Mouse (Mus musculus) Patski (cell line): Measurements from ENCODE around the gene Spen. TPM values are rescaled to one million over a fixed set of nuclear protein-coding genes. Genes with fewer than 3 reads are reported as not detected.

Experiments used
- ATAC-seq: fragments of 100-300 bp; one replicate; pipeline ENCODE4 v1.8.0; 2021
- CTCF ChIA-PET: fragments of 350-600 bp; sonication (Branson Sonifier 250); formaldehyde crosslinking; loops from one replicate; lab custom pipeline; 2022; ENCODE audit warnings: inconsistent platforms; lab: Charles Lee
- POLR2A ChIA-PET: fragments of 350-600 bp; sonication (Branson Sonifier 250); formaldehyde crosslinking; loops from one replicate; lab custom pipeline; 2022; ENCODE audit warnings: antibody characterized with exemption, inconsistent platforms; lab: Charles Lee
- DNase-seq: peaks from one replicate; pipeline ENCODE4 v3.0.0-alpha.2; 2011; ENCODE audit warnings: low read depth, low spot score
- H3K27me3 ChIP-seq: fragments of 371-371 bp; one replicate; pipeline ENCODE4 v1.5.1; 2021
- CTCF ChIP-seq: fragments of 100-300 bp; IDR thresholded peaks from one replicate; pipeline ENCODE4 v1.5.1; 2021
- in situ Hi-C: fragments of 300-500 bp; cut with MboI; formaldehyde crosslinking; loops from 3 replicates; pipeline ENCODE4 v1.11.1; 2018; ENCODE audit warnings: low pct_unique_long_range_greater_than_20kb, mixed read lengths
- polyA plus RNA-seq: library from polyadenylated mRNA; unstranded; gene quantifications from one replicate; pipeline ENCODE4 v1.2.3, GENCODE M21; 2021

Gene Spen
- polyA plus RNA-seq, 1 experiment from 2014 or later, result 31.8 TPM

DNA sequence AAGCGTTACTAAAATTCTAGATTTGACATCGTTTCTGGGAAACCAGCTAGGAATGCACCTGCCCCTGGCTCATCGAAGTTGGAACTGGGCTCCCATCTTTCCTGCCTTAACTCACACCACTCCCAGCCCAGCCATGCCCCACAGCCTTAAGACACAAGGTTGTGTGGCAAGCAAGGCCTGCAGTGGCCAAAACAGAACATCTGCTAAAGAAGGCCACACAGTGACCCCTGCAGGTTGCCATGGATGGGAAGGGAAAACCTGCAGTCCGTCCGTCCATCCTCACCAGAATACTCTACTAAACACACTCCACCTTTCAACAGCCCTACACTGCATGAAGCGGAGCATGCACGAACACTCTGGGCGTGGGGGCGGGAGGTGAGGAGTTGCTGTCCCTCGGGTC, 31.5 kb downstream of the Spen start:
- DNase-seq, result no peak
- ATAC-seq, result no peak
- ChIA-PET POLR2A (no interaction called here), CTCF (interaction anchor here (0.9 to 2.8 kb wide), 3 partner anchors 9 to 14 kb away, joined by 3 to 7 read pairs (median 4); no protein-coding TSS in a partner anchor)
- H3K27me3 ChIP-seq, result no peaks in the 10 kb centered on the region
- TF ChIP-seq CTCF, result no peak
- in situ Hi-C loops, result no loop called here

DNA sequence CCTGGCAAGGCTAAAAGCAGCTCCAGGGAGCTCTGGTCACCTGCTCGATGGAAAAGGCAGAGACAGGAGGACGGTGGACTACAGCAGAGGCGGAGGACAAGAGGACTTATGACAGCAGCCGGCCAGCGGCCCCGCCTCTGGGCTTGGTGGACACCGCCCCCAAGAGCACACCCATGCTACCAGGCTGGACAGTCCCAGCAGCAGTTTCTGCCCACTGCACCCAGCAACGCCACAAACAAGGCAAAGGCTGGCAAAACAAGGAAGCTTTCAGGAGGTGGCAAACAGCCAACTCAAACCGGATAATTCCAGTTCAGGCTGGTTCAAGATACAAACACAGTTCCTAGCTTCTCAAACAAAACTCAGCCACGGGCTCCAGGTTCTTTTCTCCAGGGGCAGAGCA, 32.0 kb downstream of the Spen start:
- ChIA-PET POLR2A (no interaction called here), CTCF (interaction anchor here (0.9 to 2.8 kb wide), 2 partner anchors 8 to 13 kb away, joined by 3 to 7 read pairs; no protein-coding TSS in a partner anchor)
- TF ChIP-seq CTCF, result no peak
- DNase-seq (peak; percentile 85), ATAC-seq (peak; percentile 83)
- no peaks in the 10 kb centered on the region for H3K27me3 ChIP-seq
- in situ Hi-C loops, result no loop called here

DNA sequence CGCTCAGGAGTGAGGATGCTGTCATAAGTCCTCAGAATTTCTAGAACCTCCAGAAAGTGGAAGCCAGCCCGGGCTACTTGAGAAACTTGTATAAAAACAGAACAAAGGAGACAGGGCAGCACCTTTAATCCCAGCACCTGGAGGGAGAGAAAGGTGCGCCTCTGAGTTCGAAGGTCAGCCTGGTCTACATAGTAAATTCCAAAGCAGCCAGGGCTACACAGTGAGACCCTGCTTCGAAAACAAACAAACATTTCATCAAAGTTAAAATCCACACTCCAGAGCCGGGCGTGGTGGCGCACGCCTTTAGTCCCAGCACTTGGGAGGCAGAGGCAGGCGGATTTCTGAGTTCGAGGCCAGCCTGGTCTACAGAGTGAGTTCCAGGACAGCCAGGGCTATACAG, 32.6 kb downstream of the Spen start:
- ChIA-PET CTCF (no interaction called here), POLR2A (no interaction called here)
- in situ Hi-C loops, result no loop called here
- no peak for TF ChIP-seq CTCF
- ATAC-seq (no peak), DNase-seq (no peak)
- no peaks in the 10 kb centered on the region for H3K27me3 ChIP-seq

GRCm38 (mm10) chr4:141504471-141504870, 33.9 kb downstream of the Spen start:
- DNase-seq, result no peak
- H3K27me3 ChIP-seq, result no peaks in the 10 kb centered on the region
- ATAC-seq, result no peak
- ChIA-PET CTCF (interaction anchor here (1.5 kb wide), 1 partner anchor 99 kb away, joined by 3 read pairs; no protein-coding TSS in a partner anchor), POLR2A (no interaction called here)
- TF ChIP-seq CTCF, result no peak
- in situ Hi-C loops, result no loop called here

DNA sequence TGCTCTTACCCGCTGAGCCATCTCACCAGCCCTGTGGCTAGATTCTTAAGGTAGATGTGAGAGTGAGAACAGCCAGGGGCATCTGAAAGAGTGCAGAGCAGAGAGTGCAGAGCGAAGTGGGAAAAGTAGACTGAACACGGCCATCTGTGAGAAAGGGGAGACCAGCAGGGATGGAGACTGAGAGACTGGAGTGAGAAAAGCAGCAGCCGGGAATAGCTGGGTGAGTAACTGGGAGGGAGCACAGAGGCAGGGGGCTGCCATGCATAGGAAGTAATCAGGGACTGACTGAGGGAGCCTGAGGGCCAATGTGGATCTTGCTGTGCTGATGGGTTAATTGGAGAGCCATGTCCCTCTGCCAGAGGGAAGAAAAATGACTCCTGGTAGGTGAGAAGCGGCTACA, 35.7 kb downstream of the Spen start:
- H3K27me3 ChIP-seq, result no peaks in the 10 kb centered on the region
- no peak for TF ChIP-seq CTCF
- in situ Hi-C loops, result no loop called here
- ATAC-seq, result no peak
- DNase-seq, result no peak
- ChIA-PET POLR2A (no interaction called here), CTCF (no interaction called here)

- DNase-seq, result no peak
- ATAC-seq, result no peak
- ChIA-PET CTCF (interaction anchor here (1.0 to 1.9 kb wide), 4 partner anchors 15 to 71 kb away, joined by 3 read pairs; no protein-coding TSS in a partner anchor), POLR2A (no interaction called here)
- in situ Hi-C loops, result no loop called here
- H3K27me3 ChIP-seq, result no peaks in the 10 kb centered on the region
- no peak for TF ChIP-seq CTCF
These were observed 37.3 kb downstream of the Spen start for GRCm38 (mm10) chr4:141501058-141501457.

DNA sequence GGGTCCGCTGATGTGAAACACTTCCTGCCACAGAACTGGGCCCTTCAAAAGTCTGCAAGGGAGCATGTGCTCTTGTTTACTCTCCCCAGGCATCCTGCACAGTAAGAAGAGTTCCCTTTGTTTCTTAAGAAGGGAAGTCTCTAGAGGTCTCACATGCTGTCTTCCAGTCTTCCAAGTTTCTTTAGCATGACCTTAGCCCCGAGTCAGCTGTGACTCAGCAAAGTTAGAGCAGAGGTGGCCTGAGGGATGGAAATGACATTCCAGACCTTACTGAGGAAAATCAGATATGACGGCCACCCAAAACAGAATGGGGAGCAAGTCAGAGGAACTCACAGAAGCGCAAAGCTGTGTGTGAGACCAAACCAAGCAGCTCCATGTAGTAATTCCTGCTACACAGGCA, 37.8 kb downstream of the Spen start:
- no peak for TF ChIP-seq CTCF
- ATAC-seq, result no peak
- CTCF ChIA-PET, result interaction anchor here (1.0 to 1.9 kb wide), 4 partner anchors 15 to 70 kb away, joined by 3 read pairs; no protein-coding TSS in a partner anchor
- in situ Hi-C loops, result no loop called here
- no peak for DNase-seq
- H3K27me3 ChIP-seq, result no peaks in the 10 kb centered on the region
- POLR2A ChIA-PET, result no interaction called here

DNA sequence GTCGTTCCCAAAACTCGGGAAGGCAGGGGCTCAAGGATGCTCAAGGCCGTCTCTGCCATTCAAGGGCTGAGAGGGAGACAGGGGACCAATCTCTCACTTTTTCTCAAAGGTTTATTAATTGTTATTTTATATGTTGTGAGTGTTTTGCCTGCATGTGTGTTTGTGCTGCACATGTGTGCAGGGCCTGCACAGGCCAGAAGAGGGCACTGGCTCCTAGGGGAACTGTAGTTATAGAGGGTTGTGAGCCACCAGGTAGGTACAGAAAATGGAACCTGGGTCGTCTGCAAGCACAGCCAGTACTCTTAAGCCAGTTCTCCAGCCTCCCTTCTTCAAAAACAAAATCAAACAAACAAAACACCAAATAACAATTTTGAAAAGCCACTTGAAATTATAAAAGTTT, 49.7 kb downstream of the Spen start:
- no peak for DNase-seq

GRCm38 (mm10) chr4:141487581-141487980, 50.8 kb downstream of the Spen start:
- CTCF ChIA-PET, result no interaction called here
- in situ Hi-C loops, result loop anchor here (5.0 kb wide), 1 partner anchor 70 kb away; no protein-coding TSS in a partner anchor
- no peak for DNase-seq
- ATAC-seq, result no peak
- TF ChIP-seq CTCF, result no peak
- H3K27me3 ChIP-seq, result no peaks in the 10 kb centered on the region
- POLR2A ChIA-PET, result no interaction called here

More for the DNA sequence above, 49.7 kb downstream of the Spen start:
- in situ Hi-C loops, result loop anchor here (5.0 kb wide), 1 partner anchor 69 kb away; no protein-coding TSS in a partner anchor
- ATAC-seq, result no peak
- TF ChIP-seq CTCF, result peak; percentile 68
- ChIA-PET POLR2A (interaction anchor here (0.6 kb wide), 1 partner anchor 47 kb away, joined by 4 read pairs; no protein-coding TSS in a partner anchor), CTCF (no interaction called here)
- no peaks in the 10 kb centered on the region for H3K27me3 ChIP-seq

GRCm38 (mm10) chr4:141484071-141484470, 54.3 kb downstream of the Spen start:
- H3K27me3 ChIP-seq, result no peaks in the 10 kb centered on the region
- ChIA-PET CTCF (interaction anchor here (1.9 kb wide), 1 partner anchor 11 kb away, joined by 5 read pairs; no protein-coding TSS in a partner anchor), POLR2A (no interaction called here)
- in situ Hi-C loops, result no loop called here
- no peak for TF ChIP-seq CTCF
- DNase-seq (no peak), ATAC-seq (no peak)

- in situ Hi-C loops, result loop anchor here (10.0 kb wide), 1 partner anchor 75 kb away; no protein-coding TSS in a partner anchor
- DNase-seq, result no peak
- no peaks in the 10 kb centered on the region for H3K27me3 ChIP-seq
- POLR2A ChIA-PET, result no interaction called here
- no peak for ATAC-seq
- CTCF ChIA-PET, result no interaction called here
- TF ChIP-seq CTCF, result no peak
These were observed 59.0 kb downstream of the Spen start for GRCm38 (mm10) chr4:141479411-141479810.
